Mouse (Mus musculus) MEL (cell line): ENCODE results near the gene Ddx19a.
"Not testable (repeated sequence)": the region's sequence is repeated elsewhere in the genome, so short reads cannot be mapped to it uniquely, and the experiment has no call there.

ENCODE experiments used
- CTCF ChIP-seq, 3 experiments: IDR thresholded peaks in 2 of 3; conservative IDR thresholded peaks in 1 of 3; 2 replicates each; pipeline ENCODE4 v1.5.1; 2011 to 2012; ENCODE audit warnings: low read length in 3 of 3, low read depth in 2 of 3, mild to moderate bottlenecking in 2 of 3, improper control_type of control experiment in 1 of 3, inconsistent platforms in 1 of 3, mixed read lengths in 1 of 3, moderate library complexity in 1 of 3; ENCODE audit not compliant: control insufficient read depth in 1 of 3, insufficient read depth in 1 of 3, poor library complexity in 1 of 3, severe bottlenecking in 1 of 3
- GATA1 ChIP-seq: IDR thresholded peaks from 2 replicates; pipeline ENCODE4 v1.6.1; 2011; ENCODE audit warnings: low read depth, low read length, improper control_type of control experiment
- MAX ChIP-seq: IDR thresholded peaks from 2 replicates; pipeline ENCODE4 v1.6.1; 2011; ENCODE audit warnings: low read length, improper control_type of control experiment

- not testable (repeated sequence) for TF ChIP-seq CTCF (IDR thresholded peaks at IDR 0.05 in 2 of 3, conservative IDR thresholded peaks at IDR 0.05 in 1 of 3; ENCODE audit: control insufficient read depth in 1 of 3, insufficient read depth in 1 of 3, low read depth in 2 of 3, low read length in 3 of 3, poor library complexity in 1 of 3, severe bottlenecking in 1 of 3); MAX; GATA1
Measured at GRCm38 (mm10) chr8:110976532-110976931, 21.1 kb downstream of the Ddx19a start.
